Comparison of ENCODE assay signal across 10 mouse cellular contexts in the genomic region with DNA sequence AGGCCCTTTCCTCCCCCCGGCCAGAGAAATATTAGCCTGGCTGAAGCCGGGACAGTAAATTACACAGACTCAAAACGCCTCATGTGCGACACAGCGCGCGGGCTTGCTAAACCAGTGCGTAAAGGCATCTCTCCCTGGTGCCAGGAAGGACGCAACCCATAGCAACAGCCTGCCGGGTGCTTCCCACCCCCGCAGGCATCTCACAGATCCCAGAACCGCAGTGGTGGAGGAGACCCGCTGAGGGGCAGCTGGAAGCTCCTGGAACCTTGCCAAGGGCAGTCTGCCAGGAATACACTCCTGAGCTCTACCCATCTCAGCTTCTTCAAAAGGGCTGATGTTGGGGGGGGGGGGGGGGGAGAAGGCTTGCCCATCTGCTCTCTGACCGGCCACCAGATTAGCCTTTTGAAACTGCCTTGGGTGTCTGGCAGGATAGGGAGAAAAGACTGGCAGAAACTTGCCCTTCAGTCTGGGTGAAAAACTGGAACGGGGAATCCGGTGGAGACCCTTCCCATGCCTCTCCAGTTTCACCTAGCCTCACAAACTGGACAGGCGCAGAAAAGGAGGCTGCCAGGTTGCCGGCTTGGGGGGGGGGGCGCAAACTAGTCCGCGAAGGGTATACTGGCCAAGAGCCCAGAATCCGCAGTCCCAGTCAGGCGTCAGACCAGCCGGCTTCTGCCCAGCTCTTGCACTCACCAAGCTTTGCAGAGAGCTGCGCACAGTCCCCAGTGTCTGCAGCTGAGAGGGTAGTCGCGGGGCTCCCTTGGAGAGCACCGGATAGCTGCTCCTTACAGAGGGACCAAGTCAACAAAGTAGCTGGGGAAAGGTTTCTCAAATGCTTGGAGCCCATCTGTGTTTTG. TPM values are rescaled to one million over a fixed set of nuclear protein-coding genes. Genes with fewer than 3 reads are reported as not detected.
A peak's percentile ranks its signal among the peaks of the same experiment; 100 is the strongest.
DNase-seq lines count a peak whose midpoint lies in the region; ATAC-seq lines count a peak whose summit lies in the region.
"Had no signal": no experiment of that assay in that cellular context is flagged by ENCODE, and none has a peak within 500 bp of the region (broad histone marks: within the 10 kb centered on the region; RNA-seq: fewer than 3 reads in every experiment).

A gene (plus strand): TSS at position 740 of the 857 bp plus-strand sequence.

- peak within 1 kb of the TSS; percentile 75 for H3K4me2 ChIP-seq in heart, embryonic 15.5 days
- peak within 1 kb of the TSS; percentile 74 for H3K4me2 ChIP-seq in midbrain, embryonic 13.5 days (replicated peaks)

- peaks cover 57% of the 10 kb centered on the region for H3K27me3 ChIP-seq in heart, embryonic 15.5 days
- H3K27me3 ChIP-seq in forebrain, embryonic 10.5 days (ENCODE audit: poor library complexity, severe bottlenecking): peaks cover 59% of the 10 kb centered on the region
- H3K27me3 ChIP-seq in midbrain, embryonic 13.5 days: peaks cover 45% of the 10 kb centered on the region

- no peak within 1 kb of the TSS for H3K9ac ChIP-seq in heart, embryonic 15.5 days
- H3K9ac ChIP-seq in midbrain, embryonic 13.5 days (replicated peaks): peak within 1 kb of the TSS; percentile 59
- H3K9ac ChIP-seq: liver, embryonic 14.5 days had no signal

- no peak within 1 kb of the TSS for H3K27ac ChIP-seq in heart, embryonic 15.5 days
- H3K27ac ChIP-seq in forebrain, embryonic 10.5 days: no peak within 1 kb of the TSS
- H3K27ac ChIP-seq in midbrain, embryonic 13.5 days: peak within 1 kb of the TSS; percentile 71
- H3K27ac ChIP-seq: liver, embryonic 14.5 days had no signal

- no peaks in the 10 kb centered on the region for H3K9me3 ChIP-seq in heart, embryonic 15.5 days (replicated peaks)
- no peaks in the 10 kb centered on the region for H3K9me3 ChIP-seq in forebrain, embryonic 10.5 days
- no peaks in the 10 kb centered on the region for H3K9me3 ChIP-seq in midbrain, embryonic 13.5 days

- ATAC-seq in heart, embryonic 15.5 days (replicated peaks; ENCODE audit: insufficient number of reproducible peaks, insufficient read depth, low FRiP score, low read depth): peak; percentile 68; the same call in 1 of the 2 replicates
- peak; percentile 96 for ATAC-seq in midbrain, embryonic 13.5 days
- no peak for ATAC-seq in granulocyte monocyte progenitor cell, adult 5-6 weeks (replicated peaks; ENCODE audit: poor library complexity, severe bottlenecking)

- intact Hi-C loops in heart, postnatal 36 days (cut with DNase I): no loop called here

- H3K36me3 ChIP-seq in heart, embryonic 15.5 days: no peaks in the 10 kb centered on the region
- H3K36me3 ChIP-seq in forebrain, embryonic 10.5 days (replicated peaks): no peaks in the 10 kb centered on the region
- no peaks in the 10 kb centered on the region for H3K36me3 ChIP-seq in midbrain, embryonic 13.5 days

- DNase-seq in heart, postnatal 36 days: no peak
- DNase-seq in R1 (ENCODE audit: low read depth, low spot score): peak; percentile 46
- peak; percentile 24 for DNase-seq in forebrain, embryonic 10.5 days (ENCODE audit: extremely low spot score, low spot score)
- peak; percentile 54 to 71 for DNase-seq in layer of hippocampus, adult 8-10 months (ENCODE audit: low spot score in 2 of 2)
- DNase-seq in thymus, postnatal 14 days: no peak

- 2% methylated on average over 28 of the region's 28 CpGs for WGBS in heart, embryonic 15.5 days
- WGBS in forebrain, embryonic 10.5 days: 2% methylated on average over 28 of the region's 28 CpGs
- WGBS in midbrain, embryonic 13.5 days: under 1% methylated on average over 27 of the region's 28 CpGs

- peaks cover 22% of the 10 kb centered on the region for H3K4me1 ChIP-seq in heart, embryonic 15.5 days (replicated peaks)
- peaks cover 23% of the 10 kb centered on the region for H3K4me1 ChIP-seq in forebrain, embryonic 10.5 days
- peaks cover 34% of the 10 kb centered on the region for H3K4me1 ChIP-seq in midbrain, embryonic 13.5 days (replicated peaks)

- H3K4me3 ChIP-seq in heart, embryonic 15.5 days: peak within 1 kb of the TSS; percentile 41
- H3K4me3 ChIP-seq in forebrain, embryonic 10.5 days: peak within 1 kb of the TSS; percentile 52
- H3K4me3 ChIP-seq in midbrain, embryonic 13.5 days (replicated peaks): peak within 1 kb of the TSS; percentile 43

RNA-seq across cellular contexts. Expression of the gene that starts here (rescaled TPM):
- polyA plus RNA-seq in heart, embryonic 15.5 days (2015; fragmentation: Nextera tagmentation; extraction: Ambion mirVana): 0.06 and 0.86 TPM in 2 replicates
- not detected for total RNA-seq in heart, postnatal 36 days (2021)
- 0.12 and 0.21 TPM in 2 replicates for polyA plus RNA-seq in forebrain, embryonic 10.5 days (2016; fragmentation: Nextera tagmentation; extraction: Ambion mirVana)
- total RNA-seq in layer of hippocampus, adult 8-10 months (2022): 1 to 10 TPM; 1.5 to 2.7 (median 2.3) TPM
- polyA plus RNA-seq in midbrain, embryonic 13.5 days (2015; fragmentation: Nextera tagmentation; extraction: Ambion mirVana): 2.2 and 3.5 TPM in 2 replicates
- total RNA-seq in granulocyte monocyte progenitor cell, adult 5-6 weeks (2014; fragmentation: Nextera tagmentation): not detected in 2 replicates
- total RNA-seq in granulocyte monocyte progenitor cell, adult 5-6 weeks (2017): not detected in 2 replicates
- total RNA-seq: MEL had no signal
- polyA plus RNA-seq: liver, embryonic 14.5 days had no signal

Comparison
In these comparisons a context has a peak if more than half of its experiments do, and no peak if none do; other contexts are left out.
1. Peak in ATAC-seq, H3K4me3 ChIP-seq and H3K4me2 ChIP-seq in heart, embryonic 15.5 days; RNA of the gene not detected or under 1 TPM.
2. Peak in DNase-seq and H3K4me3 ChIP-seq in forebrain, embryonic 10.5 days; RNA of the gene not detected or under 1 TPM.
3. DNase-seq: peak in R1 (single experiment) and layer of hippocampus, adult 8-10 months (2 of 2); none in heart, postnatal 36 days (0 of 2) and thymus, postnatal 14 days (single experiment).
4. Peak in every context shown above with its lines, with median percentiles within 50 percentile points of each other: H3K4me3 ChIP-seq.